Mouse (Mus musculus): ENCODE data around the gene Gm5475.

The Gm5475 gene

DNA sequence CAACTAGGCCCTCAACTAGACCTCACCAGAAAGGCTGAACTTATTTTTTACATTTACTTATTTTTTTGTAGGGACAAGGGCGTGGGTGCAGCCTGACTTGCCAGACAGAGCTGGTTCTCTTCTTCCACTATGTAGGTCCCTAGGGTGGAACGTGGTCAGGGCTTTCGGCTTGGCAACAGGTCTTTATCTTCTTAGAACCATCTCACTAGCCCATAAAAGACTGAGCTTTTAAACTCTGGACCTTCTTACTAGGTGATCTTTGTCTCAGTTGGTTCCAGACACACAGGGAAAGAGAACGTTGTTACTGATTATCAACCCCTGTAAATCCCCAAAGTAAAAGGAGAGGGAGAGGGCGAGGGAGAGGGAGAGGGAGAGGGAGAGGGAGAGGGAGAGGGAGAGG lies 8.6 kb upstream of the Gm5475 start:
- DNase-seq (ENCODE audit: low spot score in 2 of 2), result no peak

DNA sequence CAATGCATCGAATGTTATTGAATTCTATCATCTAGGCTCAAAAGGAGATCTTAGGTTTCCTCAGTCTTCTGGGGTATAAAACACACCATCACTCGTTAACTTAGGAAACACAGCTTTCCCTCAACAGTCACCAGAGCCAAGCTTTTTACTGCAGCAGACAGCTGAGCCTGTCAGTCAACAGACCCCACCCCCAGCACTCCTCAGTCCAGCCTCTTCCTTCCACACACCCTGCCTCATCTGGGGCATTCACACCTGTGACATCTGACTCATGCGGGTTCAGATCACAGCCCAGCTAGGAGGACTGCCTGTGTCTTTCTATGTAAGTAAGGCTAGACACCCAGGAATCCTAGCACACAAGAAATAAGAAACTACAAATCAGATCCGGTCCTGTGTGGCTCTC lies 7.9 kb upstream of the Gm5475 start:
- DNase-seq (ENCODE audit: low spot score in 2 of 2), result no peak

DNA sequence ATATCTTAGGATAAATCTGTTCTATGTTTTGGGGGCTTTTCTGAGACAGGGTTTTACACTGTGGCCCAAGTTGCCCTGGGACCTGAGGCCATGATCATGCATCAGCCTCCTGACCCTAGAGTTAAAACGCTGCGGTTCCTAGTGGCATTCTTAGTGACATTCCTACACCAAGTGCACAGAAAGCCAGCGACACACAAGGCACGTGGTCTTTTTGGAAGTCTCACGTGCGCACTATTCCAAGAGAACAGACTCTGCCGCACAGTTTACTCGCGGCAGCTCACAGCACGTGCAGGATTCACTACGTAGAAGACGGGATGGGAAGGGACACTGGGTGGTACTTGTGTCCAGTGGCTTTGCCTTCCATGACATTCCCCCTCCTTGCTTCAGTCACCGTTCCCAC lies 7.0 kb upstream of the Gm5475 start:
- DNase-seq (ENCODE audit: low spot score in 2 of 2), result no peak

DNA sequence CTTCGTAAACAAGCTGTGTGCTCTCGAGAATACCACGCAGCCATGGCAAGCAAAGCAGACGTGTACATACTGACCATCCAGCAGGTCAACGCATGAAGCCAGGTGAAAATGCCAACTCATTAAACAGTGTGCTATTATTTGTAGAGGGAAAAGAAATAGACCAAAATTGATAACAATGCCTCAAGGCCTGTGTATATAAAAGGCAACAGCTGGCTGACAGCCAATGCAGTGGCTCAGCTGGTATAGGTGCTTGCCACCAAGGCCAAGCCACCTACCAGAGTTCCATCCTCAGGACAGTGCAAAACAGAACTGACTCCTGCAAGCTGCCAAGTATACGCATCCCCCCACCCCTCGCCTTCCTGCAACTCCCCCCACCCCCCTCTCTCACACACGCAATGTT lies 6.3 kb upstream of the Gm5475 start:
- DNase-seq (ENCODE audit: low spot score in 2 of 2), result no peak

DNA sequence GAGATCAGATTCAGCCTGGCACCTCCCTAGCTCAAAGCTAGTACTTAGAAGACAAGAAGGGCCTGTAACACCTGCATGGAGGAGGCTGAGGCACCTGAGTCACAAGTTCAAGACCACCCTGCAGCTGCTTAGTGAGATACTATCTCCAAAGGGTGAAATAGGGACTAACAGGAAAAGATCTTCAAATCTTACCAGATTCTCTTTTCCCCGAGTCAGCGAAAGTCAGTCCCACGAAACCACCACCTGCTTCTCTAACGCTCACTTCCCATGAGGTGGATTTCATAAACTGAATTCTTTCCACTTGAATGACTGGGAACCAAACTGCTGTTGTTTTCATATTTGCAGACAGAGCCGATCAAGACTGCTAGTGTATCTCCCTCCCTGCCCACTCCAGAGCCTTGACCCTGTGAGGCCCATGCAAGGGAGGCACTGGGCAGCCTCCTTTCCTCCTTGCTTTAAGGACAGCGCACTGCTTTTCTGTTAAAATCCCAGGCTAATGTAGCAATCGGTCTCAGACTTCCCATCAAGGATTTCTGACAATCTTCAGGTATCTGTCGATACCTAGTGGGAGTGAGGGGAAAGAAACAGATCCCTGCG lies 4.0 kb upstream of the Gm5475 start:
- no peak for DNase-seq (ENCODE audit: low spot score in 2 of 2)

DNA sequence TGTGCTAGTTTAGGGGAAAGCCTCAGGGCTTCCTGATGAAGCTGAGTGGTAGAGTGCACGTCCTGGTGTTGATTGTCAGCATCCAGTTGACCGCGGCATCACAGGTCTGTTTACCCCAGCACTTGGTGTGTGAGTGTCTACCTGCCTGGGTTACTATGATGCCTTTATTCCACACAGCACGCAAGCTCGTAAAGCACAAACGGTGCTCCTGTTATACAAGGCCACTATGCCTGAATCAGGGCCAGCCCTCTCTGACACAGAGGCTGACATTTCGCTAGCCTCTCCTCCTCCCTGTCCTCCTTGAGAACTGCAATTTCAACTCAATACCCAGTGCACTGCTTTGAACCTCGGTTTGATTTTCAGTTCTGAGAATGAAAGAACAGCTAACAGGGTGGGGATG lies 2.6 kb upstream of the Gm5475 start:
- DNase-seq (ENCODE audit: low spot score in 2 of 2), result no peak

DNA sequence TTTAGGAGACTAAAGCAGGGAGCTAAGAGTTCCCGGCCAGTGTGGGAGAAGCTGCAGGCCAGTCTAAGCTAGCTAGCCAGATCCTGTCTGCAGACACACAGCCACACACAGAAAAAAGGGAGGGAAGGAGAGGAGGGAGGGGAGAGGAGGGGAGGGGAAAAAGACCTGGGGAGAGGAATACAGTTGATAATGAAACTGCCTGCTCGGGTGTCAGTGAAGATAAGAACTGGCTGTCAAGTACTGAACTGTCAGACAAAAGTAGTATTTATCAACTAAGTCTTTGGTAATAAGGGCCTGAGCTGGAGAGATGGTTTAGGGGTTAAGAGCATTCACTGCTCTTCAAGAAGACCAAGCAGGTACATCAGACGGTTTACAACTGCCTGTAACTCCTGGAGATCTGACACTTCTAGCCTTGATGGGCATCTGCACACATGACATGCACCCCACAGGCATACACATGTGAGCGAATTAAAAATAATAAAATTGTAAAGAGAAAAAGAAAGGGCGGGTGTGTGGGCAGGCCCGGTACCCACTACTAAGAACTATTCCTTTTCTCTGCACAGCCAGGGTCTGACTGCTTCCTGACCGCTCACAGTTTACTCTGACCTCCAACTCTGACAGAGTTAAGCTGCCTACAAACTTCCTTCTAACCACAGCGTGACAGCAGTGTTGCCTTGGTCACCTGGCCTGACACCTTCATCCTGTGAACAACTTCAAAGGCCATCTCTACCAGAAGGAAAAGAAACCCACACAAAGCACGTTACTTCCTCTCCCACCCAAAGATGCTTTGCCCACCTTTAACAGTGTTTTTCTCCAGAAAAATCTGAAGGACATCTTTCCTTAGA lies 1.8 kb upstream of the Gm5475 start:
- no peak for DNase-seq (ENCODE audit: low spot score in 2 of 2)

DNA sequence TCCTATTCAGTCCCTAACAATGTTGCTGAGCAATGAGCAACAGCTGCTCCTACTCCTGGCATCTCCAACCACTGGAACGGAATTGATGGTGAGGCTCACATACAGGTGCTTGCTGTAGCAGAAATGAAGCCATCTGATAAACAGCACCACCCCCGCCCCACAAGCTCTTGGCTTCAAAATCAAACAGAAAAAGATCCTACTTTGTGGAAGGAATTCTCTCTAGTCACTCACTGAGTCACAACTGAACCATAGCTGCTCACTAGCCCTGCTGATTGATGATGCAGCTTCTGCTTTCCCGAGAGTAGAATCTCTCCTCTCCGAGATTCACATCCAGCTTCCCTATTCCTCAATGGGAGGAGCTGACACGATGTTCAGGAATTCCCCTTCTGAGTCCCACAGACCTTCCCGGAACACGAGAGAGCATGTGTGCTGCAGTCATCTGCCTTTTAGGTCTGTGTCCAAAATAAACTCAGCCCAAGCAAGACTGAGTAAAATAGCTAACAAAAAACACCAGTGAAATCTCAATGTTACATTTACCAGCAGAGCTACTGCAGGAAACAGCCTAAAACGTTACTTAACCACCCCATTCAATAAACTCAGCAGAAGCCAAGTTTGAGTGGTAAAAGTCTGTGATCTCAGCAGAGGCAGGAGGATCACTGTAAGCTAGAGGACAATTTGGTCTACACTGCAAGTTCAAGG lies 739 bp upstream of the Gm5475 start:
- no peak for DNase-seq (ENCODE audit: low spot score in 2 of 2)

DNA sequence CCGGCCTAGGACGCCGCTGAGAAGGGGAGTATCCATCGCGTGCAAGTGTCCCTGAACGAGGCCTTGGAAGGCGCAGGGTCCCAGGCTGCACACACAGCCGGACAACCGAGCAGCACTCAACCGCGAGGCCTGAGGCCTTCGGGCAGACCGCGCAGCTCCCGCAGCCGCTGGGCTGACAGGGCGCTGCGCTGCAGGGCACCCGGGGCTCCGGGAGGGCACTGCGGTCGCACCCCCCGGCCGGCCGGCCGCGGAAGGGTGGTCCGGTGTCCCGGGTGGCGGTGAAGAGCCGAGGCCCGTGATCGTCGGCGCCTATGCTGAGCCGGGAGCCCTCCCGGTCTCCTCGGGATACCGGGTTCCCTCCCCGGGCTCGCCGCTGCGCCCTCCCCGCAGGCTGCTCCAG lies 529 bp downstream of the Gm5475 start:
- DNase-seq (ENCODE audit: low spot score in 2 of 2), result no peak

DNA sequence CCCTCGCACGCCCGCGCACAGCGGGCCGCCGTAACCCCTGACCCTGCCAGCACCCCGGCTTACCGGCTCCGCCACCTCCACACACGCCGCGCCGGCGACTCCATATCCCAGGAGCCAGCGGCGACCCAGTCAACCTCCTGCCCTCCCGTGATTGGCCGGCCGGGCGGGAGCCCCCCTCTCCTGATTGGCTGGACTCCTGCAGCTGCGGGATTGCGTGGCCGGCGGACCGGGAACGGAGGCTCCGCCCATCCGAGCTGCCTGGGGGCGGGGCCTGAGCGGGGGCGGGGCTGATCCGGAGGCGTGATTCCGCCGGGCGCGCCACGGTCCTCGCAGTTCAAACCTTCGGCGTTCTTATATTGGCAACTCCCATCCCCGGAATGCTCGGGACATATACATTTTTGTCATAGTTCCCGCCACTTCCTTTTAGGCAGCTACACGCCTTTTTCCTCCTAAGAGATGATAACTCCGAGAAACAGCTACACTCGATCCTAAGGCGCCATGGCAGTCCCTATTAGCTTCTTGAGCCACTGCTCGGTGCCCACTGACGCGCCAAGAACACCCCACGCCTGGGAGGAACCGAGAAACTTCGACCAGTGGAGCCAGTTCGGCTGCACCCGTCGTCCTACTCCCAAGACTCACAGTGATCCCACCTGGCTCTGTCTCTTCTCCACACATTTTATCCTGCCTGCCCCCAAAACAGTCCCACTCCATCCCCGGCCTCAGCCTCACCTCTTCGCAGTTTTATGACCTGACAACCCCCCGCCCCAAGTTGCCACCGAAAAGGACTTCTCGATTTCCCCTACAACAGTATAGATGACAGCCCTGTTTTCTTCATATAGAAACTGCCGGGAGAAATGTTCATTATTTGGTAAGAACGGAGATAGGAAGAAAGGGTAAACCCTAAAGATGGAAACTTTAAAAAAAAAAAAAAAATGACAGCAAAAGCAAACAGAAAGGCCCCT lies 1.2 kb downstream of the Gm5475 start:
- DNase-seq (ENCODE audit: low spot score in 2 of 2), result peak; percentile 92 to 96

DNA sequence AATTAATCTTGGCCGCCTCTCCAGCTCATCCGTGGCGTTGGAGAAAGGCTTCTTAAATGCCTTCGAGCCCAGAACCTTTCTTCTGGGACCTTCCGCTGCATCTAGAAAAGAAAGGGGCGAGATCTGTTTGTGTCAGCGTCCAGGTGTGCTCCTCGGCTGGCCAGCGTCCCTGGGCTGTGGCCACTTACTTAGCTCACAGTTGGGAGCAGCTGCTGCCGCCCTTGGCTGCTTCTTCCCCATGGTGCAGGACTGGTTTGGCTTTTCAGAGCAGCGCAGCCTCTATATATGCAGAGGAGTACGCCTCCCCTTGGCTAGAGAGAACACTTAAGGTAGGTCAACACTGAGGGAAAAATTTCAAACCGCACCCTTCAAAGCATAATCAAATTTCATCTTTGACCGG lies 2.0 kb downstream of the Gm5475 start:
- DNase-seq (ENCODE audit: low spot score in 2 of 2), result no peak

DNA sequence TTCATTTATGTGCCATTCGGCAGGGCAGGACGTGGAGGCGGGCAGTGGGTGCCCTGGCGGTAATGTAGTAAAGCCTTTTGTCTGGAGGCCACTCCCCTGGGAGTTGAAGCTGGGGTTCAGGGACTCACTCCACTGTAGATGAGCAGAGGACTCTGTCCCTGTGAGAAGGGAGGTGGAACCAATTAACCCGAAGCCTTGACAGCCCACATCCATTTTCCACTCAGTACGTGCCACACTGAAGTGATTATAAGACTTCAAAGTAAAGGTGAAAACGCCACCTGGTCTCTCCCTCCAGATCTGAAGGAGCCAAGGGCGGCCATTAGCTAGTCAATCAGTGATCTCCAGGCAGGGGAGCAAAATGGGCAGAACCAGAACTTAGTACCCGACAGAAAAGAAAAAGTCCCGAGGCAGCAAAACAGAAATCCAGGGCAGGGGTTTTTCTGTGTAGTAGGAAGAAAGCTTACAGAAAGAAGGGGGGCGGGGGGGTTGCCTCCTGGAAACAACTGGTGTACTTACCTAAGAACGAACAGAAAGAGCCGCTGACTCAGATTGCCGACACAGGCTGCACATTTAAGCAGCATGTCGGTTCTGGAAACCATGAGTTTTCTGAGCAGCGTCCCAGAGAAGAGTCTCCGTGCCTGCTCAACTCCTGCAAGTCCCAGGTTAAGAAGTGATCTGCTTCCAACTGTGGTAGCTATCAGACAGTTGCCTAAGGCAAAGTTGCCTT lies 2.6 kb downstream of the Gm5475 start, which contains the start of gene Slc11a2:
Slc11a2 (minus strand) TSS at position 677 of the 727 bp plus-strand sequence.
- no peak for DNase-seq (ENCODE audit: low spot score in 2 of 2)

DNA sequence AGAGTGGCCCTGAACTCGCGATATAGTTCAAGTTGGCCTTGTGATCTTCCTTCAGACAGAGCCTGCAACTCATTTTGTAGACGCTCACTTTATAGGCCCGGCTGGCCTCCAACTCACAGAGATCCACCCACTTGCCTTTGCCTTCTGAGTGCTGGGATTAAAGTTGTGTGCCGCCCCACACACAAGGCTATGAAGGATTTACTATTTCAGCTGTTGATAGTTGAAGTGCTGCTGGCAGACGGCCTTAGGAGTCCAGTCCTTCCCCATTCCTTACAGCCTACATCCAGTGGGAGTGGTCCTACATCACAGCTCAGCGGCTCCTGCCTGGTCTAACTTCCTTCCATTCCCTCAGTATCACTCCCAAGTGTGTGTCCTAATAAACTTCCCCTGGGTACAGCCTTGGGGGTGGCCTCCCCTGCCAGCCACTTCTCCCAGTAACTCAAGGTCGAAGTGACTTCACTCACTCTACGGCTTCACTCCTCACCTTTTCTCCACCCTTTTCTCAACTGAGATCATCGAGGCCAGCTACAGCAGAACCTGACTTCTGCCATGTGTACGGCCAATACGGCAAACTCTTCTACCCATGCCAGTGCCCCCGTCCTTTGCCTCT lies 6.5 kb downstream of the Gm5475 start:
- DNase-seq (ENCODE audit: low spot score in 2 of 2), result no peak

DNA sequence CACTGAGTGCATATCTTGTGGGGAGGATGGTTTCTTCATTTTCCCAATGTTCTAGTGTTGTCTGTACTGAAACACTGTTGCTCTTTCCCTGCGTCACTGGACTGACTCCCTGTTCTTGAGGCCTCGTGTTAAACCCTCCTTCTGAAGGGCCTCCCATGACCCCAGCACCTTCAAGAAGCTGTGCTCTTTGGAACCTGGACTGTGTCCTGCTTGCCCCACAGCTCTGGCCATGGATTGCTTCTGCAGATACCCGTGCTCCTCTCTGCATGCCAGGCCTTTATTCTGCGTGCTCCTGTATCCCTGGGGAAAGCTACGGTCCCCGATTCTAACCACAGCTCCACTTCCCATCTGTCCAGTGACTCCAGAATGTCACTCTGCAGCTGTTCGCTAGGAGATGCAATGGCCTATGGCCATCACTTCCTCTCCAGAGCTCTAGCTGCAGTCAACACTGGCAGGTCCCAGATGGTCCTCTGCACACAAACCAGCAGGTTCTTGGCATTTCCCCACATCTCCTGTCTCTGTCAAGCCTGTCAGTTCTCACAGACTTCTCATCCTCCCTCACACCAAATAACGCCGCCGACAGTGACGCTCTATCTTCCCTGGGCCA lies 8.1 kb downstream of the Gm5475 start:
- DNase-seq (ENCODE audit: low spot score in 2 of 2), result no peak

DNA sequence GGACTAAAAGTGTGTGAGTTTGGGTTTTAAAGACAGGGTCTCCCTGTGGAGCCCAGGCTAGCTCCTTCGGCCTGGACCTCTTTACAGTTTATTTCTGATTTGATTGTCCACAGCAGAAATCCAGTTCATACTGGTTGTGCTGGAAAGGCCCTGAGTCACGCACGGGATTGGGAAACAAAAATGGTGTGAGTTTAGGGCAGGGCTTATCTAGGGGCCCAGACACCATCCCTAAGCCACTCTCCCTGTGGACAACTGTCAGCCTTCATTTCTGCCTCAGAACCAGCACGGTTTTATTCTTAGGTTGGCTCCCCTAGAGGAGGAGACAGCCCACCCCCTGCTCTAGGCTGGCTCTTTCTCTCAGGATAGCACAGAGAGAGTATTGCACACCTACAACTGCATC lies 11.3 kb downstream of the Gm5475 start:
- no peak for DNase-seq (ENCODE audit: low spot score in 2 of 2)

DNA sequence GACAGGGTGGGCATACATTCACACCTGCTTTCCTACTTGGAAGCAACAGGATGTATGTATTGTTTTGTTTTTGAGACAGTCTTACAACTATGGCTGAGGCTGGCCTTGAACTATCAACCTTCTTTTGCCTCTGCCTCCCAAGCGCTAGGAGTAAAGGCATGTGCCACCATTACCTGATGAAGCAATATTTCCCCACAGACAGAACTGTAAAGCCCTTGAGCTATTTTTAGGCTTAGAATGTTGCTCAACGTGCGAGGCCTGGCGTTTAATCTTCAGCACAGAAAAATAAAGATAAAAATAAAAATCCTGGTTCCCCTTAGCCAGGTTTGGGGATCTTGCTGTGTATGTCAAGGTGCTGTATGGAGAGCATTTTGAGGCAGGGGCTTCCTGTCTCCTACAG lies 14.2 kb downstream of the Gm5475 start:
- no peak for DNase-seq (ENCODE audit: low spot score in 2 of 2)

DNA sequence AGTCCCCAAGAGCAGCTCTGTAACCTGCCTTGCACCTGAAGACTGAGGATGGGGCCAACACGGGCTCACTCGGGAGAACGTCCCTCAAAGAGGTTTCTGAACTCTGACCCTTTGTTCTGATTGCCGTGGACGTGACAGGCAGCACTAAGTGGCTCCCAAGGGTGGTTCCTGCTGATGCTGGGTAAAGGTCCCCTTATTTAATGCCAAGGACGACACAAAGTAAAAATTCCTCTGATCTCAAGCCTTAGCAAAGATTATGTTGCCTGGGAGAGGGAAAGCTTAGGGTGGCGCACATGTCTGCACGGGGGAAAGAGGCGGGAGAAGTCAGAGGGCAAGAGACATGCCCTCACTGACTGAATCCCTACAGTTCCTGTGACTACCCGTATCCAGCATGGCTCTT lies 14.6 kb downstream of the Gm5475 start:
- DNase-seq (ENCODE audit: low spot score in 2 of 2), result no peak

DNA sequence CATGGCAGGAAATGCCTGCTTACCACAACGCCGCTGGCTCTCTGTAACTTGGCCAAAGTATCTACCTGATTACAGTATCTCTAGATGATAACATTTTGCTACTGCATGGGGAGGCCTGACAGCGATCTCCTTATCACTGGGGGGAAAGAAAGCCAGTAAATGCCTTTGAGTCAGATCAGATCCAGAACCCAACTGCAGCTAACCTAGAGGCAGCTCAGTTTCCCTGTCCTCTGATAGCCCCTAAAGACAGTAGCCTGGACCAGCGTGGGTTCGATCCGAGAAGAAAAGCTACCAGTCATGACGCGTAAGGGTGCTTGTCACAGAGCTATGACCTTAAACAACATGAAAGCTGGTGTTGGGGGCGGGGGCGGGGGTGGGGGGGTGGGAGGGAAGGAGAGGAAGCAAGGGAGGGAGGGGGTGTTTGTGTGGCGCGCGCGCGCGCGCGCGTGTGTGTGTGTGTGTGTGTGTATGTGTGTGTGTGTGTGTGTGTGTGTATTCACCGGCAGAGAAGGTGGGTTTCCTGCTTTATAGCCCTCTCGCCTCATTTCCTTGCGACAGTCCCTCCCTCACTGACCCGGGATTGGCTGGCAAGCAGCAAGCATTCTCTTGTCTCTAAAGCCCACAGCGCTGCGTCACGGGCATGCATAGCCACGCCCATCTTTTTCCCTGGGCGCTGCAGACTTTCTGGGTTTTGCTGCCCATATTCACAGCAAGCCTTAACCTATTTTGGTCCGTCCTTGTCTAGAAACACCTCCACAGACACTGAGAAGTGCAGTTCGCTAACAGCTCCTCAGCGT lies 21.4 kb downstream of the Gm5475 start:
- peak; percentile 82 to 88 for DNase-seq (ENCODE audit: low spot score in 2 of 2)

DNA sequence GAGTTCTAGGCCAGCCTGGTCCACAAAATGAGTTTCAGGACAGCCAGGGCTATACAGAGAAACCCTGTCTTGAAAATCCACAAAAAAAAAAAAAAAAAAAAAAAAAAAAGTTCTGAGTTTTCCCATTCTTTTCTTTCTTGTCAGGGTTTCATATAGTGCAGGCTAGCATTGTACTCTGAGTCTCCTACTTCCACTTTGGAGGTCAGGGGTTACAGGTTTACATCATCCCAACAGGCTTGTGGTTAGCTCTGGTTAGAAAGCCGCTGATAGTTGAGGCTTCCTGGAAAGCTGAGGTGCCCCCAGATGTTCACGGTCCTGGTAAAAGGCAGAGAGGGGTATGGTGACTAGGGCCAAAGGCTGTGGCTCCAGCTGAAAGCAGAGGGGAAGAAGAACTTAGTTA lies 24.9 kb downstream of the Gm5475 start:
- no peak for DNase-seq (ENCODE audit: low spot score in 2 of 2)

Measured in left cerebral cortex, adult 9 months (tissue).